7 mouse cellular contexts compared by ENCODE assay signal in the genomic region with DNA sequence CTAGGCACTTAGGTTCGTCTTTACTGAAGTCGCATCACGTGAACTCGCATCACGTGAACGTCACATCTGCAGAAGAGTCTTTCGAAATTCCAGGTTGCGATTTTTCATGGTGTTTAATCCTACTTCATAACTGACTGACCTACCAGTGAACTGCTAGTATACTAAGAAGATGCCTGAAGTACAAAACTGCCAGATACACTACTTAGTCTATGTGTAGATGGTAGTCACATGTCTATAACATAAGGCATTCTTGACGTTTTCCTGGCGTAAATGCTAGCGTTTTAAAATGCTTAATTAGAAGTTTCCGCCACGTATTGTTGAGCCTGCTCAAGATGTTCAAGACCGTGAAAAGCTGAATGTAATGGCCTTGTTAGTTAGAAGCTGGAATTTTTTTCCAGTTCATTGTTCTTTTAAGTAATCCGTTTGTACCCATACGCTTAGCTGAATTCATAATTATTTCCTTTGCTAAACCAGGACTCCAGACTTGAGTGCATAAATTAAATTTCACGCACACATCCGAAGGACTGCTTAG. TPM values are rescaled to one million over a fixed set of nuclear protein-coding genes. Genes with fewer than 3 reads are reported as not detected.
DNase-seq lines count a peak whose midpoint lies in the region; ATAC-seq and TF ChIP-seq lines count a peak whose summit lies in the region.

No protein-coding gene starts in this region.

- 5% methylated on average over 18 of the region's 18 CpGs for WGBS in forebrain, postnatal 0 days
- 54% methylated on average over 18 of the region's 18 CpGs for WGBS in macrophage (ENCODE audit: missing documents)

- DNase-seq in lung, postnatal 36 days, result peak; percentile 17
- no peak for DNase-seq in lung, postnatal 14 days
- DNase-seq in forebrain, postnatal 0 days, result peak; percentile 68
- DNase-seq in gastrocnemius, postnatal 25 days, result no peak
- no peak for DNase-seq in urinary bladder, postnatal 4 days (ENCODE audit: low spot score in 2 of 2)

- H3K27ac ChIP-seq in forebrain, postnatal 0 days (ENCODE audit: low read depth, low read length), result peak overlapping the region; percentile 73; the same call in 1 of the 2 replicates
- H3K27ac ChIP-seq in macrophage, result peak overlapping the region; percentile 84

- no peaks in the 10 kb centered on the region for H3K36me3 ChIP-seq in forebrain, postnatal 0 days (ENCODE audit: insufficient read depth)
- H3K36me3 ChIP-seq in macrophage (ENCODE audit: inconsistent target), result no peaks in the 10 kb centered on the region

- no peaks in the 10 kb centered on the region for H3K9me3 ChIP-seq in forebrain, postnatal 0 days (ENCODE audit: low read length)

- peak overlapping the region; percentile 88 for H3K4me2 ChIP-seq in forebrain, postnatal 0 days (ENCODE audit: low read depth)

- H3K9ac ChIP-seq in forebrain, postnatal 0 days, result peak overlapping the region; percentile 60

- no peaks in the 10 kb centered on the region for H3K27me3 ChIP-seq in forebrain, postnatal 0 days (ENCODE audit: insufficient read depth, low read length)

- no peak for TF ChIP-seq CTCF in forebrain, postnatal 0 days (IDR thresholded peaks at IDR 0.05; ENCODE audit: low read depth)

- H3K4me1 ChIP-seq in forebrain, postnatal 0 days (ENCODE audit: insufficient read depth), result no peaks in the 10 kb centered on the region

- ATAC-seq in forebrain, postnatal 0 days, result peak; percentile 19
- ATAC-seq in erythroid progenitor cell, adult 5-6 weeks (replicated peaks; ENCODE audit: low FRiP score, poor library complexity, severe bottlenecking), result no peak

- H3K79me2 ChIP-seq in macrophage (ENCODE audit: inconsistent target), result no peaks in the 10 kb centered on the region

- H3K4me3 ChIP-seq in forebrain, postnatal 0 days (ENCODE audit: low read depth, low read length), result peak overlapping the region; percentile 62
- peak overlapping the region; percentile 54 for H3K4me3 ChIP-seq in macrophage (ENCODE audit: inconsistent target)

RNA-seq across cellular contexts. Expression of gene Lekr1, which starts 7.9 kb away (rescaled TPM):
- total RNA-seq in forebrain, postnatal 0 days (2014; rRNA removed), result 4.5 and 4.8 TPM in 2 replicates
- 2.9 and 3.8 TPM in 2 replicates for polyA plus RNA-seq in forebrain, postnatal 0 days (2015; fragmentation: Nextera tagmentation; extraction: Ambion mirVana)
- 10 to 100 TPM in 4 of 26 experiments, 1 to 10 TPM in 22; 1.3 to 16.2 (median 6.0) TPM for total RNA-seq in macrophage (2018; cell fraction: chromatin; rRNA removed)
- 1 to 10 TPM; 1.1 to 2.5 (median 1.9) TPM for total RNA-seq in macrophage (2018; cell fraction: cytosol; rRNA removed)
- total RNA-seq in macrophage (2018; cell fraction: nucleus; rRNA removed), result 10 to 100 TPM in 7 of 26 experiments, 1 to 10 TPM in 19; 2.7 to 17.0 (median 5.6) TPM
- polyA plus RNA-seq in macrophage (2018), result 1.3 to 2.7 TPM (median 2.4 TPM) in 3 replicates
- total RNA-seq in erythroid progenitor cell, adult 5-6 weeks (2015; ENCODE audit: low replicate concordance), result not detected in 2 replicates
- total RNA-seq in erythroid progenitor cell, adult 5-6 weeks (2017; ENCODE audit: low replicate concordance), result 1.0 and 5.4 TPM in 2 replicates
- total RNA-seq in gastrocnemius, postnatal 25 days (2021), result under 1 TPM; 0.64 to 0.80 TPM

Comparison
In these comparisons a context has a peak if more than half of its experiments do, and no peak if none do; other contexts are left out.
1. DNase-seq: peak in lung, postnatal 36 days (single experiment) and forebrain, postnatal 0 days (single experiment); none in lung, postnatal 14 days (single experiment), gastrocnemius, postnatal 25 days (single experiment) and urinary bladder, postnatal 4 days (0 of 2).